Mouse (Mus musculus) CH12.LX (cell line): ENCODE measurements around the gene Lztr1. TPM values are rescaled to one million over a fixed set of nuclear protein-coding genes. Genes with fewer than 3 reads are reported as not detected.

Experiments
- DNase-seq: peaks from one replicate; pipeline ENCODE4 v3.0.0-alpha.2; 2013; ENCODE audit errors: extremely low read depth
- H3K27ac ChIP-seq: 2 replicates; pipeline ENCODE4 v1.5.1; 2012; ENCODE audit warnings: low read depth, mild to moderate bottlenecking, control low read depth, moderate library complexity; ENCODE audit not compliant: insufficient read depth
- H3K27me3 ChIP-seq: replicated peaks from 2 replicates; pipeline ENCODE3; 2012; ENCODE audit warnings: inconsistent platforms
- H3K36me3 ChIP-seq, 2 experiments: replicated peaks in 1 of 2; 2 replicates each; pipeline versions ENCODE3 to v1.6.1; 2012; ENCODE audit warnings: inconsistent platforms in 1 of 2, low read length in 1 of 2, mild to moderate bottlenecking in 1 of 2, mixed read lengths in 1 of 2, moderate library complexity in 1 of 2; ENCODE audit not compliant: control insufficient read depth in 1 of 2, insufficient read depth in 1 of 2
- H3K4me1 ChIP-seq, 2 experiments: 2 replicates each; pipeline ENCODE4 v1.6.1; 2012; ENCODE audit warnings: inconsistent platforms in 1 of 2, moderate library complexity in 1 of 2; ENCODE audit not compliant: insufficient read depth in 2 of 2, control insufficient read depth in 1 of 2
- H3K4me2 ChIP-seq: 2 replicates; pipeline ENCODE4 v1.6.1; 2012; ENCODE audit warnings: low read depth, mild to moderate bottlenecking, control low read depth; ENCODE audit not compliant: poor library complexity, insufficient read depth, severe bottlenecking
- H3K4me3 ChIP-seq, 3 experiments: fragments of 150-350 bp in 1 of 3; sonication (generic) in 1 of 3; replicated peaks in 1 of 3; 2 replicates each; pipeline versions ENCODE3 to v1.5.1; 2011 to 2012; ENCODE audit warnings: low read depth in 2 of 3, low read length in 2 of 3, mild to moderate bottlenecking in 2 of 3, moderate library complexity in 2 of 3, control low read depth in 1 of 3, improper control_type of control experiment in 1 of 3, inconsistent platforms in 1 of 3, mixed read lengths in 1 of 3; ENCODE audit not compliant: poor library complexity in 1 of 3
- H3K79me2 ChIP-seq: replicated peaks from 2 replicates; pipeline ENCODE4 v1.6.1; 2012; ENCODE audit warnings: mild to moderate bottlenecking, moderate library complexity; ENCODE audit not compliant: control insufficient read depth, poor library complexity, insufficient read depth, severe bottlenecking; ENCODE audit errors: extremely low read depth
- H3K9ac ChIP-seq: 2 replicates; pipeline ENCODE4 v1.6.1; 2012; ENCODE audit warnings: low read depth, mild to moderate bottlenecking, control low read depth, moderate library complexity; ENCODE audit not compliant: insufficient read depth
- H3K9me3 ChIP-seq: replicated peaks from 2 replicates; pipeline ENCODE3; 2012; ENCODE audit warnings: low read length, inconsistent platforms, mixed read lengths
- CTCF ChIP-seq, 2 experiments: IDR thresholded peaks in 1 of 2; conservative IDR thresholded peaks in 1 of 2; 2 replicates each; pipeline ENCODE4 v1.5.1; 2011 to 2012; ENCODE audit warnings: low read depth in 2 of 2, low read length in 2 of 2, improper control_type of control experiment in 1 of 2, inconsistent platforms in 1 of 2, mild to moderate bottlenecking in 1 of 2, moderate library complexity in 1 of 2
- E2F4 ChIP-seq: IDR thresholded peaks from 2 replicates; pipeline ENCODE4 v1.6.1; 2011; ENCODE audit warnings: low read depth, low read length, improper control_type of control experiment; ENCODE audit not compliant: insufficient replicate concordance
- HCFC1 ChIP-seq: IDR thresholded peaks from 2 replicates; pipeline ENCODE4 v1.6.1; 2012; ENCODE audit warnings: low read depth, mild to moderate bottlenecking, inconsistent platforms, low read length, improper control_type of control experiment
- SMC3 ChIP-seq: IDR thresholded peaks from 2 replicates; pipeline ENCODE4 v1.6.1; 2011; ENCODE audit warnings: low read depth, low read length, improper control_type of control experiment
- dilution Hi-C: fragments of 300-500 bp; cut with MboI; formaldehyde crosslinking; loops from 2 replicates; pipeline ENCODE4 v1.14.3; 2020; ENCODE audit warnings: low sequenced_read_pairs; ENCODE audit not compliant: extremely low pct_unique_long_range_greater_than_20kb, extremely low pct_ligation_motif_present
- in situ Hi-C: fragments of 300-500 bp; cut with MboI; formaldehyde crosslinking; loops from 3 replicates; pipeline ENCODE4 v1.14.3; 2019; ENCODE audit warnings: low sequenced_read_pairs, low pct_ligation_motif_present, low pct_unique_long_range_greater_than_20kb, mixed read lengths
- polyA plus RNA-seq: library from polyadenylated mRNA; unstranded; fragments of >175 nt; gene quantifications from 2 replicates; pipeline ENCODE4 v1.2.1, GENCODE M21; 2012; ENCODE audit warnings: low read depth; ENCODE audit not compliant: insufficient read length
- total RNA-seq, 2 experiments: library from RNA; depleted of rRNA; stranded (reverse); fragments of 300-350 nt in 1 of 2; fragments of >200 nt in 1 of 2; gene quantifications; 2 replicates each; pipeline ENCODE4 v1.2.3; 2012 to 2014

Gene Lztr1
- total and polyA plus RNA-seq, 3 experiments, result 110 to 138 (median 111) TPM

- DNase-seq, result no peak
- H3K4me1 ChIP-seq, result no peaks in the 10 kb centered on the region
- H3K79me2 ChIP-seq, result no peaks in the 10 kb centered on the region
- H3K4me2 ChIP-seq, result no peak overlapping the region
- peak in 1 of 2 experiments; percentile 36; a peak in 1 of 4 replicates for TF ChIP-seq CTCF (conservative IDR thresholded peaks at IDR 0.05 in 1 of 2, IDR thresholded peaks at IDR 0.05 in 1 of 2; ENCODE audit: low read depth in 2 of 2, low read length in 2 of 2)
- TF ChIP-seq SMC3, result peak; percentile 32
- no peak for TF ChIP-seq E2F4
- no peak for TF ChIP-seq HCFC1
- TF ChIP-seq, all 38 proteins: peak for 2
- no peak overlapping the region for H3K27ac ChIP-seq
- H3K9me3 ChIP-seq, result no peaks in the 10 kb centered on the region
- H3K27me3 ChIP-seq, result peaks cover 96% of the 10 kb centered on the region
- H3K4me3 ChIP-seq, result no peak overlapping the region
- dilution Hi-C loops (no loop called here), in situ Hi-C loops (no loop called here)
- no peak overlapping the region for H3K9ac ChIP-seq
- no peaks in the 10 kb centered on the region for H3K36me3 ChIP-seq
Observed at GRCm38 (mm10) chr16:17566186-17566585, 57.7 kb downstream of the Lztr1 start.

Other genes starting within 250 kb of the Lztr1 start
- gene Tmem191c, start 232.6 kb upstream of the Lztr1 start, total RNA-seq (2012; rRNA removed), result 5.9 and 11.3 TPM in 2 replicates
- gene Tmem191c, start 232.6 kb upstream of the Lztr1 start, total RNA-seq (2014; rRNA removed), result 2.6 and 3.2 TPM in 2 replicates
- gene Tmem191c, start 232.6 kb upstream of the Lztr1 start, polyA plus RNA-seq, result 7.6 and 7.9 TPM in 2 replicates
- gene Serpind1, start 177.3 kb upstream of the Lztr1 start, total RNA-seq (2012; rRNA removed), result 5.8 and 6.8 TPM in 2 replicates
- gene Serpind1, start 177.3 kb upstream of the Lztr1 start, total RNA-seq (2014; rRNA removed), result 14.4 and 15.6 TPM in 2 replicates
- gene Serpind1, start 177.3 kb upstream of the Lztr1 start, polyA plus RNA-seq, result 13.1 and 13.9 TPM in 2 replicates
- 21.6 and 23.7 TPM in 2 replicates for gene Snap29, start 102.7 kb upstream of the Lztr1 start, total RNA-seq (2012; rRNA removed)
- gene Snap29, start 102.7 kb upstream of the Lztr1 start, total RNA-seq (2014; rRNA removed), result 37.4 and 38.2 TPM in 2 replicates
- 47.0 and 47.2 TPM in 2 replicates for gene Snap29, start 102.7 kb upstream of the Lztr1 start, polyA plus RNA-seq
- gene Pi4ka, start 102.4 kb upstream of the Lztr1 start, total RNA-seq (2012; rRNA removed), result 79.4 and 88.4 TPM in 2 replicates
- 33.2 and 40.5 TPM in 2 replicates for gene Pi4ka, start 102.4 kb upstream of the Lztr1 start, total RNA-seq (2014; rRNA removed)
- gene Pi4ka, start 102.4 kb upstream of the Lztr1 start, polyA plus RNA-seq, result 97.2 and 149 TPM in 2 replicates
- gene Crkl, start 56.7 kb upstream of the Lztr1 start, total RNA-seq (2012; rRNA removed), result 21.6 and 23.5 TPM in 2 replicates
- 14.5 and 16.9 TPM in 2 replicates for gene Crkl, start 56.7 kb upstream of the Lztr1 start, total RNA-seq (2014; rRNA removed)
- 27.3 and 35.6 TPM in 2 replicates for gene Crkl, start 56.7 kb upstream of the Lztr1 start, polyA plus RNA-seq
- 0.08 TPM in 1 of 2 replicates, not detected in the other for gene Aifm3, start 19.1 kb upstream of the Lztr1 start, total RNA-seq (2012; rRNA removed)
- not detected in 2 replicates for gene Aifm3, start 19.1 kb upstream of the Lztr1 start, total RNA-seq (2014; rRNA removed)
- gene Aifm3, start 19.1 kb upstream of the Lztr1 start, polyA plus RNA-seq, result not detected in 2 replicates
- 64.3 and 72.7 TPM in 2 replicates for gene Thap7, start 22.4 kb downstream of the Lztr1 start, total RNA-seq (2012; rRNA removed)
- 80.7 and 83.3 TPM in 2 replicates for gene Thap7, start 22.4 kb downstream of the Lztr1 start, total RNA-seq (2014; rRNA removed)
- gene Thap7, start 22.4 kb downstream of the Lztr1 start, polyA plus RNA-seq, result 79.4 and 82.4 TPM in 2 replicates
- gene Lrrc74b, start 52.6 kb downstream of the Lztr1 start, total RNA-seq (2012; rRNA removed), result not detected in 2 replicates
- not detected in 2 replicates for gene Lrrc74b, start 52.6 kb downstream of the Lztr1 start, total RNA-seq (2014; rRNA removed)
- gene Lrrc74b, start 52.6 kb downstream of the Lztr1 start, polyA plus RNA-seq, result 0.17 TPM in 1 of 2 replicates, not detected in the other
- gene P2rx6, start 53.2 kb downstream of the Lztr1 start, total RNA-seq (2012; rRNA removed), result not detected in 2 replicates
- gene P2rx6, start 53.2 kb downstream of the Lztr1 start, total RNA-seq (2014; rRNA removed), result not detected in 2 replicates
- gene P2rx6, start 53.2 kb downstream of the Lztr1 start, polyA plus RNA-seq, result not detected in 2 replicates
- 0.34 and 1.3 TPM in 2 replicates for gene Slc7a4, start 74.5 kb downstream of the Lztr1 start, total RNA-seq (2012; rRNA removed)
- gene Slc7a4, start 74.5 kb downstream of the Lztr1 start, total RNA-seq (2014; rRNA removed), result not detected in 2 replicates
- gene Slc7a4, start 74.5 kb downstream of the Lztr1 start, polyA plus RNA-seq, result not detected in 2 replicates
- 38.6 and 55.5 TPM in 2 replicates for gene Smpd4, start 110.7 kb downstream of the Lztr1 start, total RNA-seq (2012; rRNA removed)
- gene Smpd4, start 110.7 kb downstream of the Lztr1 start, total RNA-seq (2014; rRNA removed), result 55.5 and 65.9 TPM in 2 replicates
- 66.5 and 97.1 TPM in 2 replicates for gene Smpd4, start 110.7 kb downstream of the Lztr1 start, polyA plus RNA-seq
- 0.42 TPM in 1 of 2 replicates, not detected in the other for gene Ccdc74a, start 137.8 kb downstream of the Lztr1 start, total RNA-seq (2012; rRNA removed)
- gene Ccdc74a, start 137.8 kb downstream of the Lztr1 start, total RNA-seq (2014; rRNA removed), result 0.45 TPM in 1 of 2 replicates, not detected in the other
- 1.5 and 2.0 TPM in 2 replicates for gene Ccdc74a, start 137.8 kb downstream of the Lztr1 start, polyA plus RNA-seq
- 40.1 and 42.6 TPM in 2 replicates for gene Med15, start 224.2 kb downstream of the Lztr1 start, total RNA-seq (2012; rRNA removed)
- gene Med15, start 224.2 kb downstream of the Lztr1 start, total RNA-seq (2014; rRNA removed), result 17.2 and 20.1 TPM in 2 replicates
- 65.2 and 78.1 TPM in 2 replicates for gene Med15, start 224.2 kb downstream of the Lztr1 start, polyA plus RNA-seq